Mouse (Mus musculus) adrenal gland, adult 8-10 months (tissue): ENCODE measurements at regions not wholly inside any gene's neighbourhood (a gene's known extent, or its start where the extent isn't known, plus 50 kb on each side); places are given as distances from the start of the nearest gene placed in this dataset.

Experiments used
- DNase-seq: peaks from one replicate; pipeline ENCODE4 v3.0.0; 2022

- DNase-seq: no peak
Measured at GRCm38 (mm10) chr3:150109561-150109960, 1119.2 kb upstream of the Adgrl2 start.

DNA sequence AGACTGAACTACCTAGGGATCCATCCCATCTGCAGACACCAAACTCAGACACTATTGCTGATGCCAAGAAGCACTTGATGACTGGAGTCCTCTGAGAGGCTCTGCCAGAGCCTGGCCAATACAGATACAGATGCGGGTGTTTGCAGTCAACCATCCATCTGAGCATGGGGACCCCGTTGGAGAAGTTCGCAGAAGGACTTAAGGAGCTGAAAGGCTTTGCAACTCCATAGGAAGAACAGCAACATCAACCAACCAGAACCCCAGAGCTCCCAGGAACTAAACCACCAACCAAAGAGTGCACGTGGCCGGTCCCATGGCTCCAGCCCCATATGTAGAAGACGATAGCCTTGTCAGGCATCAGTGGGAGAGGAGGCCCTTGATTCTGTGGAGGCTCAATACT lies 1121.9 kb upstream of the Adgrl2 start:
- no peak for DNase-seq

GRCm38 (mm10) chr3:150119866-150120265 lies 1129.5 kb upstream of the Adgrl2 start:
- no peak for DNase-seq

- no peak for DNase-seq
Measured at GRCm38 (mm10) chr3:150146635-150147034, 1156.3 kb upstream of the Adgrl2 start.

DNA sequence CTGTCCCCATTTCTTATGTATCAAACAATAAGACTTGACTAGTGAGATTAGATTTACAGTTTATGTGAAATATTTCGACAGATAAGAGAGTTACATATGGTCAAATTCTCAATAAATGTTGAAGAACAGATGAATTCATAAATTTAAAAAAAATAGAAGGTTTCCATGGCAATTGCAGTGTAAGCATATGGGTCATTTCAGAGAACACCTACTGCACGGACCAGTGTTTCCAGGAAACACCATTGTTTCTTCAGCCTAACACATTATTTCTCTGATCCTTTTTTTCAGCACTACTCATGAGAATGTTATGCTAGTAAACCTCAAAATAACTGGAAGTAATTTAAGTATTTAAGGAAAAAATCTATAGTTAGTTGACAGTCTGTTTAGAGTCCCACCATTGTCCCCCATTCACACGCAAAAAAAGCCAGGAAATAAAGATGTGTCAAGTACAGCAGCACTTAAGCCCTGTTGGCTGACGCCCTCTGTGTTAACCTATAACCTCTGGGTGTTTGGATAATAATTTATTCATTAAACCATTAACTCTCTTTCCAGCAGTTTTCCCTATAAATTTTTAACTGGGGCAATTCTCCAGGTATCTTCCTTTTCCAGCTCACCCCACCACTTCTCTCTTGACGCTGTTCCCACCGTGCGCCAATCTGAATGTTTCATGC lies 1160.9 kb upstream of the Adgrl2 start:
- no peak for DNase-seq

DNA sequence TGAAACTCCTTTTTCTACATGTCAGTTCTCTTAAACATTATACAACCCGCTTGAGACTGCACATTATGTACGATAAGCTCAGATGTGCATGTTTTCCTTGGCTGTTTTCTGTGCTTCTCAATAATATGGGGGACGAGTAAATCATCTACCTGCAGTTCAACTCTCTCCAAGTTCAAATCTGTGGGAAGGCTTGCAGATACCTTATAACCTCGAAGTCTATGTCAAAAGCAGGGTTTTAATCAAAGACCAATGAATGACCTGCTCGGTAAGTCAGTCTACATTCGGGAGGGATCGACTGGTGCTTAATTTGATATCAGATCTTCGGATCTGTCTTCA lies 1161.4 kb upstream of the Adgrl2 start:
- DNase-seq: no peak

DNA sequence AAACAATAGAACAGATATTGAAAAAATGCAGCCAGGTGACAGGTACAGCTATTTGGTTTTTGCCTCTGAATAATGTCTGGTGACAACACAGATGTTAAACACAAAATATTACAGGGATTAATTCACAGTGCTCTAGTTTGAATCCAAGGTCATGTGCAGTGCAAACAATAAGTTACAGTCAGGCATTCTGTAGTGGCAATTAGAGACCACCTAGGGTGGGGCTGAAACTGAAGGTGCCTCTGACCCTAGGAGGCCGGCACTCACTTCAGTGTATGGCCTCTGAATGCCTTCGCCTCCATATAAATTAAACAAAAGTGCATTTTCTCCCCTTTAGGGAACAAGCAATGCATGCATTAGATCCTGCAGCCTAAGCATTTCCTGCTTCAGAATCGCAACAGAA lies 1162.5 kb upstream of the Adgrl2 start:
- DNase-seq: no peak

DNA sequence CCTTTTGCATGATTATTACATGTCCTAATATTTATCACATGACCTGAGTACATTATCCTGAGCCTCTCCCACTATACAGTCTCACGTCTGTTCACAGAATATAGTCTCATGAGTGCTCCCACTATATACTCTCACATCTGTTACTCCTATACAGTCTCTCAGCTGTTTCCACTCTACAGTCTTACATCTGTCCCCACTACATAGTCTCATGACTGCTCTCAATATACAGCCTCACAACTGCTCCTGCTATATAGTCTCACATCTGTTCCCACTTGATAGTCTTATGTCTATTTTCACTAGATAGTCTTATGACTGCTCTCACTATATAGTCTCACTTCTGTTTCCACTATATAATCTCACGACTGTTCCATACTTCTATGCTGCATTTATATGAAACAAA lies 1195.5 kb upstream of the Adgrl2 start:
- DNase-seq: no peak

DNA sequence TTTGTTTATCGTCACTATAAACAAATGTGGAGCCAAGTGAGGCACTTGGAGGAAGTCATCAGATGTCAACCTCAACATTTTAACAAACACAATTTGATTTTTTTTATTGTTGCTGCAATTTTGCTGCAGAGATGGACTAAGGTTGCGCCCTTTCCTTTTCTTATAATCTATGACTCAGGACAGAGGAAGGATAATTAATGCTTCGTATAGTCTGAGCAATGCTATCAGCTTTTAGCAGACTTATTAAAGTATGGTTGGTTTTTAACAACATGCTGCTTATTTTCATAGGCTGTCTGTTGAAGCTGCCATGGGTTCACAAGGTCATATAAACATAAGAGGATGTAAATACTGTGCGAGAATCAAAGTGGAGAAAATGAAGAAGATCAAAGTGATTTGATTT lies 1202.8 kb upstream of the Adgrl2 start:
- DNase-seq: no peak

GRCm38 (mm10) chr3:150198492-150198891 lies 1208.1 kb upstream of the Adgrl2 start:
- DNase-seq: no peak

DNA sequence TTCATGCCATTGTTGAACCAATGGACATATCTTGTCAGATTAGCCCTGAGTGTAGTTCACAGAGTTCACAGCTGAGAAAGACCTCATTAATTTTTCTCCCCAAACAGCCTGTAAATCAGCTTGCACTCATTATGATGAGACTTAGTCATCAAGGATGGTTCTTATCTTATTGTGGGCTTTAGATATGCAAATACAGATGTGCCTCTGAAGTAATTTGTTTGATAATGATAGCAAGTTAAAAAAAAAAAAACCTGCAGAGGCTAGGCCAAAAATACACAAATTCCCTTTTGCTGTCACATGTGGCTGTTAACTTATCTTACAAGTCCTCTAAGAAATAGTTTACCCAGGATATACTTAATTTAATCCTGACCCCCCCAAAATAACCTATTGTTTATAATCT lies 1215.5 kb upstream of the Adgrl2 start:
- DNase-seq: no peak

DNA sequence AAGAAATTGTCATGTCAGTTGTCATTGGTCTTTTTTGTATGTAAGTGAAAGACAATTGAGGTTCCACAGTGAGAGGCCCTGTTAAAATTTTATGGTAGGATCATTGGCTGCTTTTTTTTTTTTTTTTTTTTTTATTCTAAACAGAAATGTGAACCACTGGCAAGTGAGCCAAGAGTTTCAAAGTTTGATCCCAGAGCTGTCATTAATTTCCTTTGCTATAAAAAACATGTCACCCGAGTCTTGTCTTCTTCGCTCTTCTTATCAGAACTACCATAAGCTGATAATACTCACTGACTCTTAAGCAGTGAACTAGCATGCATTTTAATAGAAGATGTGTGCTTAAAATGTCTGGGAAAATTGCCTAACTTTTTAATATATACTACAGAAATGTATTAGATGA lies 1204.4 kb upstream of the Adgrl4 start:
- DNase-seq: no peak

DNA sequence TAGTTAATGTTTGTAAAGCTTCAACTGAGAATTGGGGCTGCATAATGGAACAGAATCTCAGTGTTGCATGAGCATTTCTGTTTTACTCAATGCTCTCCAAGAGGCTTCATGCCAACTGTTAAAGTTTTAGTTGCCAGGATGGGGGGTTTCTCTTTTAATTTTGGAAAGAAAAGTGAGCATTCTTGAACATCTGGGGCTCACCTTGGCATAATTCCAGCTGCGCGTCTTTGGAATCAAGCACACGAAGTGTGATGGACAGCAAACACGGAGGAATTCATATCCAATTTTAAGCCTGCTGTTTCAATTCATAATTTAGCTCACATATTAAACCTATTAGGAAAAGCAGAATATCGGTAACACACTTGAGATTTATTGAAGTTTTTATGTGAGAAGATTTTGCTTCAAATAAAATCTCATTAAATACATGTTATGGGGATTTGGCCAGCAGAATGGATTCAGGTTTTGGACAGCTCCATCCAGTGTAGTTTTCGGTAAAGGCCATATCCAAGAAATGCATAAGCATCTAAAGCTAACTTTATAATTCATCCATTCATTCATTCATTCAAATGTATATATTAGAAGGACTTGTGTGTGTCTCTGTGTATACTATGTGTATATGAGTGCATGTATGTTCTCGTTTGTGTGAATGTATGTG lies 1200.6 kb upstream of the Adgrl4 start:
- DNase-seq: no peak

GRCm38 (mm10) chr3:150275038-150275437 lies 1162.6 kb upstream of the Adgrl4 start:
- no peak for DNase-seq

GRCm38 (mm10) chr3:150296057-150296710 lies 1141.5 kb upstream of the Adgrl4 start:
- DNase-seq: no peak

DNA sequence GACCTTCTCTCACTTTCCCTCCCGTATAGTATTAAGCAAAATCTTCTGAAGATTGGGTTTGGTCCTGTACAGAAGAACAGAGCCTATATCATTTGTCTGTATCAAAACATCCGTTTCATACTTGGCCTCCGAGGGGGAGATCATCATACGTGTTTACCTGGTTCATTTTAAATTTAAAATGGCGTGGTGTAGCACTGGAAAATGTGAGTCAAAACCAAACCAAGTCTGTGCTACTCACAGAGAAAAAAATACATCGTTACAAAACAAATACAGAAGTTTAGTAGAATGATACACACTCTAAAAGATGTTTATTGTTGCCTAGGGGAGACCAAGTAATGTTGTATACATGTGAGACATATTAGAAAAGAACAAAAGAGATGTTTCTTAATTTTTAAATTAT lies 1108.9 kb upstream of the Adgrl4 start:
- DNase-seq: no peak

- DNase-seq: no peak
Measured at GRCm38 (mm10) chr3:150352139-150352725, 1085.5 kb upstream of the Adgrl4 start.

DNA sequence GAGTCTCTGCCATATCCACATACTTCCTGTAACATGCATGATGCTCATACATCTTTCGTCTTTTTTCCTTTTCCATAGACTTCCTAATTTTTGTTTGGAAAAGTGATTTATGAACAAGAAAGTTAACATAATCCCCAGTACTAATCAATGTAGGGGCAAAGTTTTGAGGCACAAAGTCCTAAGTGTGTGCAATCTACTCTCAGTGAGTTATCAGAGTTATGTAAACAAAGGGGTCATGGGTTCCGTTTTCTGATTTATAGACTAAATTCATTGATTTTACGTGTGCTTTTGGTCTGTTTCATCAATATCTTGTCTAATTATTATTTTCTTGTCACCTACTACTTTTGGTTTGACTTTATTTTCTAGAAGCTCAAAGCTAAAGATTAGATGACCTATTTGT lies 1071.9 kb upstream of the Adgrl4 start:
- no peak for DNase-seq

GRCm38 (mm10) chr3:150384996-150385627 lies 1052.6 kb upstream of the Adgrl4 start:
- DNase-seq: peak; percentile 18

- DNase-seq: no peak
Measured at GRCm38 (mm10) chr3:150401694-150402301, 1035.9 kb upstream of the Adgrl4 start.

DNA sequence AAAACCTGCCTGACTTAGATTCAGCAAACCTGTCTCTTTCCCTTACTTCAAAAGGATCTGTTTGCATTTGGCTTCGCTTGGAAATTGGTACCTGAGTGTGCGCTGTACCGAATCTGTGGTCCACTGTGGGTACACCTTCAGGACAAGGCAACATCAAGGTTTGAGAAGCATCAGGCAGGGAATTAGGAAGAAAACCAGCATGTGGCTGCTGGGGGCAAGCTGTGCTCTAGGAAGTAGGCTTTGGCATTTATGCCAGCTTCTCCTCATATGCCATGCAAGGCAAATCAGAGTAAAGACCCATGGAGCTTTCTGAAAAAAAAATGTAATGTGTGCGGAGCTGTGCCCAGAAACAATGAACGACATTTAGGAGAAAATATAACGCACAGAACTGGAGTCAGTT lies 1031.6 kb upstream of the Adgrl4 start:
- no peak for DNase-seq

DNA sequence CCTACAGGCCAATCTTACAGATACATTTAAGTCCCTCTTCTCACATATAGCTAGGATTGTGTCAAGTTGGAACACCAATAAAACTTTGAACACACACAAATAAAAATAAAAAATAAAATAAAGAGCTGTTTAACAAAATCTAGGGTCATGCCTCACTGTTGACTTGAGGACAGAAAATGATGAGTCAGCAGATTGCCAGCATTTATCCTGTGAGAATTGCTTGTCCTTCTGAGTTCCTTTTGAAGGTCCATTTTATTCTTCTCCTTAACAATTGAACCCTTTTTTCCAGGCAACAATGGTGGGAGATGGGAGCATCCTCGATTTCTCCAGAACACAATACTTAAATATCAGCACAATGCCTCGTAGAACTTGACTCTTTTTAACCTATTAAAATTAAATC lies 1022.4 kb upstream of the Adgrl4 start:
- no peak for DNase-seq

DNA sequence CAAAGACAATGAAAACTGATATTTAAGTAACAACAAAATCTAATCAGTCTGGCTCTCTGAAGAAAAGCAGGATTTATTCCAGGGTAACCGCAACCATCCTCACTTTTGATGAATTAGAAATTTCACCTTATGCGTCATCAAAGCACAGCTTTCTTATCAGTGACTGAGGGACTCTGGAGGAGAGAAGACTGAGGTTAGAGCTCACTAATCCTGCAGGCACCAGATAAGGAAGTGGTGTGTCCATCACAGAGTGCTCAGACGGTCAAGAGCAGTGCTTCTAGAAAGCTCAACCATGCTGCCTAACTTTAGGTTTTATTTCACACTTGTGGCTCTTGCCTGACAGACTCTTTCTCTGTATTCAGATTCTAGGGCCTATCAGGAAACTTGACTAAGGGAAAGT lies 1021.2 kb upstream of the Adgrl4 start:
- no peak for DNase-seq
